8 mouse cellular contexts compared by ENCODE assay signal in genomic region chr8:126592771-126593571, GRCm38 (mm10). TPM values are rescaled to one million over a fixed set of nuclear protein-coding genes. Genes with fewer than 3 reads are reported as not detected.
DNase-seq lines count a peak whose midpoint lies in the region; ATAC-seq and TF ChIP-seq lines count a peak whose summit lies in the region.

No protein-coding gene starts in this region.

- H3ac ChIP-seq in myocyte (ENCODE audit: control insufficient read depth, insufficient read length) = peak overlapping the region; percentile 81

- peaks cover 35% of the 10 kb centered on the region for H3K36me3 ChIP-seq in heart, postnatal 0 days (replicated peaks; ENCODE audit: control insufficient read depth, insufficient read depth, low read length)
- H3K36me3 ChIP-seq in limb, embryonic 10.5 days = peaks cover 26% of the 10 kb centered on the region
- H3K36me3 ChIP-seq in myocyte (ENCODE audit: control insufficient read depth, insufficient read depth) = peaks cover 20% of the 10 kb centered on the region

- H3K27ac ChIP-seq in gastrocnemius, adult 2 months = peak overlapping the region; percentile 100
- H3K27ac ChIP-seq in heart, postnatal 0 days (ENCODE audit: low read depth) = peak overlapping the region; percentile 98
- peak overlapping the region; percentile 98 for H3K27ac ChIP-seq in limb, embryonic 10.5 days

- TF ChIP-seq EP300 in heart, postnatal 0 days (IDR thresholded peaks at IDR 0.05; ENCODE audit: low read depth) = no peak

- H3K9ac ChIP-seq in heart, postnatal 0 days (replicated peaks; ENCODE audit: low read depth, low read length) = peak overlapping the region; percentile 96

- TF ChIP-seq POLR2A in myocyte (IDR thresholded peaks at IDR 0.05; ENCODE audit: insufficient read length, low read depth) = no peak

- peak overlapping the region; percentile 93 for H3K4me2 ChIP-seq in heart, postnatal 0 days (ENCODE audit: low read depth, low read length)
- H3K4me2 ChIP-seq in myocyte (ENCODE audit: low read depth) = no peak overlapping the region

- no peaks in the 10 kb centered on the region for H3K9me3 ChIP-seq in heart, postnatal 0 days (replicated peaks; ENCODE audit: control insufficient read depth, low read length)
- H3K9me3 ChIP-seq in limb, embryonic 10.5 days (replicated peaks) = no peaks in the 10 kb centered on the region

- H3K4me1 ChIP-seq in heart, postnatal 0 days (ENCODE audit: control insufficient read depth, insufficient read depth) = peaks cover 25% of the 10 kb centered on the region
- H3K4me1 ChIP-seq in limb, embryonic 10.5 days = peaks cover 77% of the 10 kb centered on the region

- intact Hi-C loops in gastrocnemius, adult 2 months (cut with DNase I) = loop anchor here (5.0 kb wide), 1 partner anchor 214 kb away; no protein-coding TSS in a partner anchor

- peak overlapping the region; percentile 99 for H3K4me3 ChIP-seq in gastrocnemius, adult 2 months
- H3K4me3 ChIP-seq in heart, postnatal 0 days (ENCODE audit: low read depth, low read length) = peak overlapping the region; percentile 98
- peak overlapping the region; percentile 100 for H3K4me3 ChIP-seq in limb, embryonic 10.5 days
- H3K4me3 ChIP-seq in myocyte = peak overlapping the region; percentile 98

- TF ChIP-seq CTCF in gastrocnemius, adult 2 months (IDR thresholded peaks at IDR 0.05) = no peak
- TF ChIP-seq CTCF in heart, postnatal 0 days (IDR thresholded peaks at IDR 0.05; ENCODE audit: low read depth) = no peak

- ATAC-seq in heart, postnatal 0 days (ENCODE audit: insufficient read depth, low read depth) = no peak

- under 1% methylated on average over 73 of the region's 113 CpGs for WGBS in heart, postnatal 0 days
- whole genome bisulfite sequencing in limb, embryonic 10.5 days = 6% methylated on average over 113 of the region's 113 CpGs

- H3K27me3 ChIP-seq in heart, postnatal 0 days (ENCODE audit: control insufficient read depth, insufficient read depth, low read length) = no peaks in the 10 kb centered on the region
- peaks cover 4% of the 10 kb centered on the region; the same call in 1 of the 2 replicates for H3K27me3 ChIP-seq in limb, embryonic 10.5 days (ENCODE audit: low read depth, poor library complexity, severe bottlenecking)
- H3K27me3 ChIP-seq in myocyte (ENCODE audit: control insufficient read depth, insufficient read depth, insufficient read length) = no peaks in the 10 kb centered on the region

- peaks cover 41% of the 10 kb centered on the region for H3K79me2 ChIP-seq in myocyte (ENCODE audit: control insufficient read depth, insufficient read depth)

- DNase-seq in gastrocnemius, adult 2 months = peak; percentile 75
- DNase-seq in gastrocnemius, adult 8-10 months (ENCODE audit: low spot score in 2 of 2) = no peak
- DNase-seq in MN1 (ENCODE audit: low spot score) = peak; percentile 73
- peak; percentile 57 for DNase-seq in embryo, embryonic 10.5 days (ENCODE audit: low spot score)
- no peak for DNase-seq in heart, postnatal 0 days (ENCODE audit: low spot score)
- DNase-seq in limb, embryonic 10.5 days (ENCODE audit: low spot score) = peak; percentile 77
- DNase-seq in thymus, postnatal 14 days = peak; percentile 67

TF ChIP-seq in myocyte, 11 proteins besides CTCF, POLR2A, EP300 and RAD21:
- TF ChIP-seq CEBPB (IDR thresholded peaks at IDR 0.05; ENCODE audit: insufficient read depth, poor library complexity, severe bottlenecking) (no peak), MYOG (IDR thresholded peaks at IDR 0.05; ENCODE audit: control insufficient read depth in 1 of 3, insufficient read depth in 1 of 3, insufficient read length in 2 of 3, low read depth in 2 of 3) (peak in 1 of 3 experiments; percentile 23), MAX (IDR thresholded peaks at IDR 0.05; ENCODE audit: low read depth) (no peak), POLR2AphosphoS2 (IDR thresholded peaks at IDR 0.05; ENCODE audit: insufficient read length, low read depth) (peak; percentile 43), USF1 (IDR thresholded peaks at IDR 0.05; ENCODE audit: low read depth) (no peak), SRF (IDR thresholded peaks at IDR 0.05; ENCODE audit: control insufficient read depth, insufficient read length, low read depth) (no peak), TCF12 (IDR thresholded peaks at IDR 0.05; ENCODE audit: insufficient read depth, poor library complexity, severe bottlenecking) (no peak), MYOD1 (IDR thresholded peaks at IDR 0.05; ENCODE audit: control insufficient read depth in 1 of 3, insufficient read length in 2 of 3, low read depth in 2 of 3) (no peak), E2F4 (IDR thresholded peaks at IDR 0.05; ENCODE audit: insufficient read depth) (no peak), TCF3 (IDR thresholded peaks at IDR 0.05; ENCODE audit: insufficient read length, low read depth) (peak; percentile 3), REST (IDR thresholded peaks at IDR 0.05; ENCODE audit: insufficient read depth, insufficient read length) (no peak)
TF ChIP-seq in myocyte: peak in this region for 3.

RNA-seq across cellular contexts. Expression of gene Irf2bp2, which starts 0.8 kb away (rescaled TPM):
- 10 to 100 TPM; 28.6 to 81.6 TPM for total RNA-seq in gastrocnemius, adult 2 months (2021)
- 10 to 100 TPM; 22.2 to 31.2 (median 23.5) TPM for total RNA-seq in gastrocnemius, adult 8-10 months (2022)
- total RNA-seq in heart, postnatal 0 days (2014; rRNA removed; ENCODE audit: low replicate concordance) = 132 and 175 TPM in 2 replicates
- polyA plus RNA-seq in heart, postnatal 0 days (2015; fragmentation: Nextera tagmentation; extraction: Ambion mirVana) = 9.6 and 9.8 TPM in 2 replicates
- 4.2 and 4.5 TPM in 2 replicates for polyA plus RNA-seq in limb, embryonic 10.5 days (2016; fragmentation: Nextera tagmentation; extraction: Ambion mirVana)
- polyA plus RNA-seq in myocyte (2012; fragmentation: generic; extraction: Trizol) = 16.8 TPM

Comparison
In these comparisons a context has a peak if more than half of its experiments do, and no peak if none do; other contexts are left out.
1. DNase-seq: peak in gastrocnemius, adult 2 months (single experiment), MN1 (single experiment), embryo, embryonic 10.5 days (single experiment), limb, embryonic 10.5 days (single experiment) and thymus, postnatal 14 days (single experiment); none in gastrocnemius, adult 8-10 months (0 of 2) and heart, postnatal 0 days (single experiment).
2. Peak in every context shown above with its lines, with median percentiles within 50 percentile points of each other: H3K27ac ChIP-seq and H3K4me3 ChIP-seq.